Mouse (Mus musculus) splenic B cell, adult 2 months (primary cell): Measurements from ENCODE around the gene Phkg2.
"Not testable (repeated sequence)": the region's sequence is repeated elsewhere in the genome, so short reads cannot be mapped to it uniquely, and the experiment has no call there.

Experiments
- DNase-seq: peaks from one replicate; pipeline ENCODE4 v3.0.0-alpha.2; 2011; ENCODE audit warnings: low read depth, low spot score
- H3K27me3 ChIP-seq: 2 replicates; pipeline ENCODE4 v1.6.1; 2012; ENCODE audit warnings: mild to moderate bottlenecking, low read length, moderate library complexity, mixed read lengths; ENCODE audit not compliant: control insufficient read depth, poor library complexity, insufficient read depth, severe bottlenecking
- H3K36me3 ChIP-seq: 2 replicates; pipeline ENCODE4 v1.6.1; 2012; ENCODE audit warnings: mild to moderate bottlenecking, low read length, moderate library complexity, mixed read lengths; ENCODE audit not compliant: control insufficient read depth, poor library complexity, insufficient read depth, severe bottlenecking

Phkg2 gene

GRCm38 (mm10) chr7:127614891-127615843 is 42.0 kb downstream of the Phkg2 start, which contains the start of gene Zfp629:
Gene Zfp629 (minus strand): TSS chr7:127615797.
- peak; percentile 37 for DNase-seq
- Histone ChIP-seq H3K27me3 (no peaks in the 10 kb centered on the region), H3K36me3 (no peaks in the 10 kb centered on the region)

DNA sequence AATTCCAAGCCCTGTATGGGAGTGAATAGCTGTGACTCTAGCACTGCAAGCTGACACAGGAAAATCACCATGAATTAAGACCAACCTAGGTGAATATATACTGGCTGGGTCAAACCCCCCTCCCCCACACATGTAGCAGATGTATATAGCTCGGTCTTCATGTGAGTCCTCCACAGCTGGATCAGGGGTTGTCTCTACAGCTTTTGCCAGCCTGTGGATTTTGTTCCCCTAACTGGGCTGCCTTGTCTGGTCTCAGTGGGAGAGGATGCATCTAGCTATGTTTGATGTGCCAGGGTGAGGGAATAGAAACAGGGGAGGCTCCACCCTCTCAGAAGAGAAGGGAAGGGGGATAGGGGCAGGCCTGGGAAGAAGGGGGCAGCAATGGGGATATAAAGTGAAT is 43.2 kb downstream of the Phkg2 start:
- Histone ChIP-seq H3K27me3 (no peaks in the 10 kb centered on the region), H3K36me3 (no peaks in the 10 kb centered on the region)
- DNase-seq = no peak

DNA sequence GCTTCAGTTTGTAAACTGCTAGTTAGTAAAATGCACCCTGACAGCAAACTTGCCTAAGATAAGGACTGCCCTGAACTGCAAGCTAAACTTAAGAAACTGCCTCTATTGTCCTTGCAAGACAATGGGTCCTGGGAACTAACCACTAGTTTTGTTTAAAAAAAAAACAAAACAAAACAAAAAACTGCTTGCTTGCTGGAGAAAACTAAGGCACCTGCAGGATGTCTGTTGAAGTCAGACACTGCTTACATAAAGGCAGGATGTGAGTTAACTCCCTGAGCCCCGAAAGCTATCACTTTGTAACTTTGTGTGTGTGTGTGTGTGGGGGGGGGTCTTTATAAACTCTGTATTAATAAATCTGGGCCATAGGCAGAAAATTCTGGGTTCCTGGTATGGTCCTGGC is 43.7 kb downstream of the Phkg2 start:
- Histone ChIP-seq H3K36me3 (no peaks in the 10 kb centered on the region), H3K27me3 (no peaks in the 10 kb centered on the region)
- DNase-seq = no peak

- no peaks in the 10 kb centered on the region for H3K36me3 ChIP-seq
- DNase-seq = no peak
- H3K27me3 ChIP-seq = no peaks in the 10 kb centered on the region
Observed at GRCm38 (mm10) chr7:127617962-127618361, 44.8 kb downstream of the Phkg2 start.

GRCm38 (mm10) chr7:127618402-127618801 is 45.3 kb downstream of the Phkg2 start:
- not testable (repeated sequence) for H3K27me3 ChIP-seq, H3K36me3 ChIP-seq, DNase-seq

DNA sequence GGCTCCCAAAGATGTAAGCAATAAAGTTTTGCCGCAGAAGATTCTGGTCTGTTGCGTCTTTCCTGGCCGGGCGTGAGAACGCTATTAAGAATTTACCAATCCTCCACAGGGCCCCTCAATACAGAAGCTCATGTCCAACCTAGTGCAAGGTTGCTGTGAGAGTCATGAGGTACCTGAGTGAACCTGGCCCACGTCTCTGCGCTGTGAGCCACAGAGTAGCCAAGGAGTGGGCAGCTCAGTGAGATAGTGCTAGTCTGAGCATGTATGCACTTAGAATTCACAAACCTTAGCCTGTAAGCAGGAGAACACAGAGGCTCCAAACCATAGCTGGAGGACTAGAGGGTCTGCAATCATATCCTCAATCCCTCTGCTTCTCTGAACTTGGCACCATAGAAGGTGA is 52.9 kb downstream of the Phkg2 start:
- no peaks in the 10 kb centered on the region for H3K27me3 ChIP-seq
- no peak for DNase-seq
- H3K36me3 ChIP-seq = no peaks in the 10 kb centered on the region

DNA sequence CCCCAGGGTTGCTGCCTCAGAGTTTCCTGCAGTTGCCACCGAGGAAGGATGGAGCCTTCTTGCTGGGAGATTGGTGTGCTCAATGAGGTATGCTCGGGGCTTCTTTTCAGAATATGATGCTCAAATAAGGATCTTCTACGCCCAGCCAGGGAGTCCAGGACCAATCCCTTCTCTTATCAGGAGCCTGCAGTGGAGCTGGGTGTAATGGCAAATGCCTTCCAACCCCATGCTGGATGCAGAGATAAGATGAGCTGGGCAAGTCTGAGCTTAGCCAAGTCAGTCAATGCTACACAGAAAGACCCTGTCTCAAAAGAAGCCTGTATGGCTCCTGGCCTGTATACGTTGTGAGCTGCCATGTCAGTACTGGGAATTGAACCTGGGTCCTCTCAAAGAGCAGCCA is 53.3 kb downstream of the Phkg2 start:
- DNase-seq = no peak
- H3K27me3 ChIP-seq = no peaks in the 10 kb centered on the region
- no peaks in the 10 kb centered on the region for H3K36me3 ChIP-seq

DNA sequence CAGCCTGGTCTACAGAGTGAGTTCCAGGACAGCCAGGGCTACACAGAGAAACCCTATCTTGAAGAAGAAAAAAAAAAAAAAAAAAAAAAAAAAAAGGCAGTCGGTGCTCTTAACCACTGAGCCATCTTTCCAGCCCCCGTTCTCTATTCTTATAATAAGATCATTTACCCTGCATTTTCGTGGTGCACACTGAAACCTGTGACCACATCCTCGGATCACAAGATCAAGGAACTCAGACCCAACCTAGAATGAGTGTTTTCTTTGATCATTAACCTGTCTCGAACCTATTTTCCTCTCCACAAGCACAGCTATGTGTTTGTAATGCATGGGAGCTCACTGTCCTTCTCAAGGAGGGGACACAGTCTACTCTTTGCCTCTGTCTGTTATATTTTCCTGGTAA is 55.5 kb downstream of the Phkg2 start:
- H3K27me3 ChIP-seq = no peaks in the 10 kb centered on the region
- DNase-seq = no peak
- H3K36me3 ChIP-seq = no peaks in the 10 kb centered on the region

DNA sequence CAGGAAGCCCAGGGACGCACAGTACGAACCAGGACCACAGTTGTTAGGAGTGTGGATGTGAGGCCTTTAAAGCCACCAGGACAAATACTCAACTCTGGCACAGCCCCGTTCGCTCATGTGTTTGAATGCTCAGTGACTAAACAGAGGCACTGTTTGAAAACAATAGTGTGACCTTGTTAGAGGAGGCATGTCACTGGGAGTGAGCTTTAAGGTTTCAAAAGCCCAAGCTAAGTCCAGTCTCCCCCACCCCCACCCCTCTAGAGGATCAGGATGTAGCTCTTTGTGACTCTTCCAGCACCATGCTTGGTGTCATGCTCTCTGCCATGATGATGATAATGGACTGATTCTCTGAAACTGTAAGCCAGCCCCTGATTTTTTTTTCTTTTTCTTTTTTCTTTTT is 58.3 kb downstream of the Phkg2 start:
- H3K27me3 ChIP-seq = no peaks in the 10 kb centered on the region
- H3K36me3 ChIP-seq = no peaks in the 10 kb centered on the region
- DNase-seq = no peak
